Mouse (Mus musculus) liver, adult 2 months (tissue): Measurements from ENCODE around the gene Gm266. TPM values are rescaled to one million over a fixed set of nuclear protein-coding genes. Genes with fewer than 3 reads are reported as not detected.

Source experiments
- DNase-seq: peaks from one replicate; pipeline ENCODE4 v3.0.0-alpha.2; 2011; ENCODE audit warnings: low read depth, low spot score; ENCODE audit errors: extremely low read depth
- H3K27ac ChIP-seq: fragments of 200-500 bp; replicated peaks from 2 replicates; pipeline ENCODE4 v1.5.1; 2012; ENCODE audit warnings: low read depth, mild to moderate bottlenecking, control low read depth, inconsistent platforms, low read length; ENCODE audit not compliant: insufficient read depth
- H3K27me3 ChIP-seq: fragments of 200-500 bp; 2 replicates; pipeline ENCODE4 v1.6.1; 2012; ENCODE audit warnings: mild to moderate bottlenecking, moderate library complexity, low read length, inconsistent platforms; ENCODE audit not compliant: control insufficient read depth, insufficient read depth
- H3K36me3 ChIP-seq: fragments of 200-500 bp; 2 replicates; pipeline ENCODE4 v1.6.1; 2012; ENCODE audit warnings: low read length, inconsistent platforms; ENCODE audit not compliant: control insufficient read depth, insufficient read depth
- H3K4me1 ChIP-seq: fragments of 200-500 bp; 2 replicates; pipeline ENCODE4 v1.6.1; 2011; ENCODE audit warnings: low read length; ENCODE audit not compliant: control insufficient read depth, insufficient read depth
- H3K4me3 ChIP-seq: fragments of 200-500 bp; 2 replicates; pipeline ENCODE4 v1.5.1; 2011; ENCODE audit warnings: low read depth, mild to moderate bottlenecking, control low read depth, low read length, moderate library complexity; ENCODE audit not compliant: insufficient read depth
- H3K79me2 ChIP-seq: fragments of 200-500 bp; 2 replicates; pipeline ENCODE4 v1.6.1; 2012; ENCODE audit warnings: inconsistent platforms, mild to moderate bottlenecking, low read length, moderate library complexity; ENCODE audit not compliant: control insufficient read depth, insufficient read depth
- H3K9ac ChIP-seq: fragments of 200-500 bp; 2 replicates; pipeline ENCODE4 v1.6.1; 2012; ENCODE audit warnings: low read depth, mild to moderate bottlenecking, control low read depth, inconsistent platforms, low read length
- CTCF ChIP-seq: fragments of 200-500 bp; IDR thresholded peaks from 2 replicates; pipeline ENCODE4 v1.5.1; 2011; ENCODE audit warnings: low read depth, low read length, control low read depth
- POLR2A ChIP-seq: fragments of 200-500 bp; IDR thresholded peaks from 2 replicates; pipeline ENCODE4 v1.6.1; 2011; ENCODE audit warnings: low read length, control low read depth; ENCODE audit not compliant: insufficient read depth; ENCODE audit errors: extremely low read depth
- WGBS: fragments of 180-500 bp; shearing (Covaris S2); methylation state at CpG from one replicate; pipeline ENCODE4 v1.1.7; 2018; 5-methylcytosine and 5-hydroxymethylcytosine counted together
- polyA plus RNA-seq: library from polyadenylated mRNA; depleted of rRNA; stranded (reverse); fragments of >200 nt; gene quantifications from 2 replicates; pipeline ENCODE4 v1.2.3, GENCODE M21; 2012; rRNA removed
- total RNA-seq: library from RNA; depleted of rRNA; stranded (reverse); fragments of >200 nt; gene quantifications from 2 replicates; pipeline ENCODE4 v1.2.3, GENCODE M21; 2014; rRNA removed

The Gm266 gene
- total RNA-seq = not detected in 2 replicates
- not detected in 2 replicates for polyA plus RNA-seq

GRCm38 (mm10) chr12:111485652-111486306 is at the start of gene Gm266:
Gene Gm266 (minus strand): TSS chr12:111485823.
- TF ChIP-seq POLR2A (no peak), CTCF (no peak)
- H3K79me2 ChIP-seq = no peaks in the 10 kb centered on the region
- peak within 1 kb of the TSS; percentile 3; the same call in 1 of the 2 replicates for H3K9ac ChIP-seq
- WGBS = 5% methylated on average over 56 of the region's 58 CpGs
- H3K27me3 ChIP-seq = peaks cover 14% of the 10 kb centered on the region
- peaks cover 3% of the 10 kb centered on the region; the same call in 1 of the 2 replicates for H3K4me1 ChIP-seq
- H3K27ac ChIP-seq = no peak within 1 kb of the TSS
- DNase-seq = no peak
- peak within 1 kb of the TSS; percentile 39; the same call in 1 of the 2 replicates for H3K4me3 ChIP-seq
- no peaks in the 10 kb centered on the region for H3K36me3 ChIP-seq

DNA sequence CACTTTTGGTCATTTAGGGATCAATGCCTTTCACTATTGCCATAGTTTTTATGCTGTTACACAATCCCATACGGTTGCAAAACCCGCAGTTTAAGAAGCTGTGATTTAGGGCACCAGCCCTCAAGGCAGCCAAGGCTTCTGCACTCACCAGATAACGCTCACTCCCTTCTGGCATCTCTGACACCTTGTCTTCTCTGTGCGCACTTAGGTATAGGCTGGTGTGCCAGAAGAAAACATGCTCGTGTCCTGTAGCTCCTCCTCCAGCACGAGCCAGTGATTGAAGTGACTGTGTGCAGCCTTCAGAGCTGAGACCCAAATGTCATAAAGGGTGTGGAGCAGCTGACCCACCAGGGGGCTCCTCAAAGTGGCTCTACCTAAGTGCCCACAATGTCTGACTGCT is 49.7 kb upstream of the Gm266 start:
- TF ChIP-seq POLR2A (no peak), CTCF (no peak)
- Histone ChIP-seq H3K27me3 (no peaks in the 10 kb centered on the region), H3K36me3 (peaks cover 12% of the 10 kb centered on the region), H3K79me2 (peaks cover 13% of the 10 kb centered on the region; the same call in 1 of the 2 replicates), H3K4me1 (peaks cover 24% of the 10 kb centered on the region), H3K9ac (no peak overlapping the region), H3K27ac (peak overlapping the region; percentile 97), H3K4me3 (no peak overlapping the region)
- WGBS = 18% methylated on average over 6 of the region's 6 CpGs
- peak; percentile 79 for DNase-seq

DNA sequence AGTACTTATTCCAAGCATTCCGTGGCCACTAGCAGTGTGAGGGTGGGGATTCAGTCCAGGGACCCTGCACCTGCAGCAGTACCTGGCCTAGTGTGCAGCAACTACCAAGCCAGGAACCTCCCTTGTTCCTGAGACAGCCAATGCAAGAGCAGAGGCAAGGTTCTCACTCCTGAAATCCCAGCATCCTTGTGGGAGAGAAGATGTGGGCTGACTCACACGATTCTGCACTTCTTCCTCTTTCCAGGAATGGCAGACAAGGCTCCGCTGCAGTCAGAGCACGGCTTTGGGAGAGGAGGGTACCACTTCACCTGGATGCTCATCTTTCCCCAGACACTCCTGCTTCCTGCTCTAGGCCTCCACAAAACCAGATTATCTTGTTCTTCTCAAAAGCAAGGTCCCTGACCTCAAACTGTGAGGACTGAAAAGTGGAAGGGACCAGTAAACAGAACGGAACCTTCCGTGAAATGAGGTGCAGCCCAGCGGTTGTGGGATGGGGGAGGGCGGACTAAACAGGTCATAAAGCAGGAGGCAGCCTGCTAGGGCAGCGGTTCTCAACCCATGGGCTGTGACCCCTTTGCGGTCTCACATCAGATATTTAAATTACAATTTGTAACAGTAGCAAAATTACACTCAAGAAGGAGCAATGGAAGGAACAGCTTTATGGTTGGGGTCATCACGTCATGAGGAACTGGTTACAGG is 47.6 kb upstream of the Gm266 start:
- Histone ChIP-seq H3K36me3 (no peaks in the 10 kb centered on the region), H3K9ac (no peak overlapping the region), H3K4me1 (peaks cover 18% of the 10 kb centered on the region), H3K79me2 (peaks cover 2% of the 10 kb centered on the region; the same call in 1 of the 2 replicates), H3K27me3 (no peaks in the 10 kb centered on the region), H3K4me3 (no peak overlapping the region), H3K27ac (no peak overlapping the region)
- TF ChIP-seq POLR2A = no peak
- no peak for TF ChIP-seq CTCF
- WGBS = 88% methylated on average over 11 of the region's 11 CpGs
- no peak for DNase-seq

DNA sequence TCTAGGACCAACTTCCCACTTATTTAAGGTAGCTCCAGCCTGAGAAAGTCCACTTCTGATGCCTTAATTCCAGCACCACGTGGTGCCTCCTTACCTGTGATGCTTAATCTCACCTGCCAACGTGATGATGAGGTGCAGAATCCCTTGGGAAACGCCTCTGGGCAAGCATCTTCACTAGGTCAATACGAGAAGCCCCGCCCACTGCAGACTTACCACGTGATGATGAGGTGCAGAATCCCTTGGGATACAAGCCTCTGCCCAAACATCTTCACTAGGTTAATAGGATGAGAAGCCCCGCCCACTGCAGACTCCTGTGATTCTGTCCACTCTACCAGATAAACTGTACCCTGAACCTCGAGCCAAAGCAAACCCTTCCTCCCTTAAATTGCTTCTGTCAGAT is 43.6 kb upstream of the Gm266 start:
- no peaks in the 10 kb centered on the region for H3K79me2 ChIP-seq
- TF ChIP-seq POLR2A (no peak), CTCF (no peak)
- no peaks in the 10 kb centered on the region for H3K36me3 ChIP-seq
- no peak overlapping the region for H3K9ac ChIP-seq
- H3K27ac ChIP-seq = no peak overlapping the region
- no peak overlapping the region for H3K4me3 ChIP-seq
- peaks cover 5% of the 10 kb centered on the region for H3K4me1 ChIP-seq
- H3K27me3 ChIP-seq = no peaks in the 10 kb centered on the region
- 18% methylated on average over 8 of the region's 8 CpGs for WGBS
- DNase-seq = no peak

GRCm38 (mm10) chr12:111527643-111528281 is 42.1 kb upstream of the Gm266 start:
- H3K79me2 ChIP-seq = no peaks in the 10 kb centered on the region
- DNase-seq = no peak
- H3K27ac ChIP-seq = no peak overlapping the region
- no peaks in the 10 kb centered on the region for H3K36me3 ChIP-seq
- no peak overlapping the region for H3K4me3 ChIP-seq
- H3K27me3 ChIP-seq = no peaks in the 10 kb centered on the region
- WGBS = 65% methylated on average over 8 of the region's 8 CpGs
- peaks cover 5% of the 10 kb centered on the region for H3K4me1 ChIP-seq
- no peak for TF ChIP-seq POLR2A
- no peak for TF ChIP-seq CTCF
- H3K9ac ChIP-seq = no peak overlapping the region
